Mouse (Mus musculus) limb, embryonic 14.5 days (tissue): ENCODE results near the gene Hspa8. TPM values are rescaled to one million over a fixed set of nuclear protein-coding genes. Genes with fewer than 3 reads are reported as not detected.
A peak's percentile ranks its signal among the peaks of the same experiment; 100 is the strongest.
"Not testable (repeated sequence)": the region's sequence is repeated elsewhere in the genome, so short reads cannot be mapped to it uniquely, and the experiment has no call there.

Experiments
- ATAC-seq: fragments of 200-750 bp; cut with Nextera tagmentation; 2 replicates; pipeline ENCODE4 v1.8.0; 2017; ENCODE audit warnings: low read depth, moderate number of reproducible peaks, moderate TSS enrichment; ENCODE audit not compliant: low FRiP score
- DNase-seq: peaks from one replicate; pipeline ENCODE4 v3.0.0-alpha.2; 2015; ENCODE audit warnings: low spot score
- H3K27ac ChIP-seq: fragments of 300-500 bp; sonication (generic); replicated peaks from 2 replicates; pipeline ENCODE4 v1.5.1; 2014; ENCODE audit warnings: low read depth, mild to moderate bottlenecking, low read length, moderate library complexity, mixed read lengths
- H3K27me3 ChIP-seq: fragments of 300-500 bp; sonication (generic); 2 replicates; pipeline ENCODE4 v1.6.1; 2014; ENCODE audit warnings: low read length, mixed read lengths; ENCODE audit not compliant: control insufficient read depth, insufficient read depth
- H3K36me3 ChIP-seq: fragments of 300-500 bp; sonication (generic); 2 replicates; pipeline ENCODE4 v1.6.1; 2014; ENCODE audit warnings: mild to moderate bottlenecking, low read length, moderate library complexity, mixed read lengths; ENCODE audit not compliant: control insufficient read depth, insufficient read depth
- H3K4me1 ChIP-seq: fragments of 300-500 bp; sonication (generic); 2 replicates; pipeline ENCODE4 v1.6.1; 2014; ENCODE audit warnings: antibody characterized with exemption, low read length, mixed read lengths; ENCODE audit not compliant: control insufficient read depth, insufficient read depth
- H3K4me2 ChIP-seq: fragments of 300-500 bp; sonication (generic); replicated peaks from 2 replicates; pipeline ENCODE4 v1.6.1; 2014; ENCODE audit warnings: low read depth, mild to moderate bottlenecking, low read length, moderate library complexity; ENCODE audit not compliant: severe bottlenecking
- H3K4me3 ChIP-seq: fragments of 300-500 bp; sonication (generic); replicated peaks from 2 replicates; pipeline ENCODE4 v1.5.1; 2014; ENCODE audit warnings: low read length
- H3K9ac ChIP-seq: fragments of 300-500 bp; sonication (generic); 2 replicates; pipeline ENCODE4 v1.6.1; 2014; ENCODE audit warnings: mild to moderate bottlenecking, low read depth, low read length, moderate library complexity; ENCODE audit not compliant: severe bottlenecking
- H3K9me3 ChIP-seq: fragments of 300-500 bp; sonication (generic); 2 replicates; pipeline ENCODE4 v1.6.1; 2016; ENCODE audit warnings: low read length; ENCODE audit not compliant: control insufficient read depth
- POLR2A ChIP-seq: fragments of 200-500 bp; IDR thresholded peaks from 2 replicates; pipeline ENCODE4 v1.8.0; 2012; ENCODE audit warnings: inconsistent platforms, mild to moderate bottlenecking, moderate library complexity, borderline replicate concordance; ENCODE audit not compliant: insufficient read depth, insufficient read length; ENCODE audit errors: extremely low read depth
- WGBS: fragments of 180-500 bp; shearing (Covaris S2); extraction: QIAGEN DNeasy Blood & Tissue Kit; methylation state at CpG from one replicate; pipeline ENCODE4 v1.1.7; 2014; 5-methylcytosine and 5-hydroxymethylcytosine counted together
- polyA plus RNA-seq, 2 experiments: library from polyadenylated mRNA; depleted of rRNA in 1 of 2; stranded (reverse) in 1 of 2; unstranded in 1 of 2; fragments of >200 nt; fragmentation: Nextera tagmentation in 1 of 2; extraction: Ambion mirVana in 1 of 2; gene quantifications; 2 replicates each; pipeline versions ENCODE4 v1.2.1 to v1.2.3; 2012 to 2014

Hspa8 gene
- polyA plus RNA-seq, 2 experiments: 2,023 to 2,115 TPM

GRCm38 (mm10) chr9:40799837-40800501 lies 815 bp upstream of the Hspa8 start:
- Histone ChIP-seq H3K4me1 (peaks cover 23% of the 10 kb centered on the region; the same call in 1 of the 2 replicates), H3K4me3 (peak overlapping the region; percentile 83), H3K36me3 (peaks cover 24% of the 10 kb centered on the region), H3K4me2 (peak overlapping the region; percentile 92), H3K9me3 (no peaks in the 10 kb centered on the region), H3K9ac (peak overlapping the region; percentile 81), H3K27ac (peak overlapping the region; percentile 98), H3K27me3 (no peaks in the 10 kb centered on the region)
- DNase-seq (peak; percentile 81), ATAC-seq (no peak)
- peak; percentile 67; the same call in 1 of the 2 replicates for TF ChIP-seq POLR2A
- under 1% methylated on average over 30 of the region's 30 CpGs for WGBS

GRCm38 (mm10) chr9:40801614-40802532 lies 1.1 kb downstream of the Hspa8 start:
- peak; percentile 0; the same call in 1 of the 2 replicates for ATAC-seq
- Histone ChIP-seq H3K36me3 (peaks cover 43% of the 10 kb centered on the region), H3K4me2 (peak overlapping the region; percentile 59)

GRCm38 (mm10) chr9:40802533-40802875 lies 1.7 kb downstream of the Hspa8 start:
- Histone ChIP-seq H3K4me1 (peaks cover 38% of the 10 kb centered on the region), H3K4me3 (peak overlapping the region; percentile 83), H3K4me2 (peak overlapping the region; percentile 59), H3K9ac (peak overlapping the region; percentile 96), H3K36me3 (peaks cover 48% of the 10 kb centered on the region)
- ATAC-seq, H3K27ac ChIP-seq, DNase-seq, H3K27me3 ChIP-seq, H3K9me3 ChIP-seq: not testable (repeated sequence)
- 4% methylated on average over 8 of the region's 8 CpGs for WGBS

More at GRCm38 (mm10) chr9:40801614-40802532, 1.1 kb downstream of the Hspa8 start:
- H3K9me3 ChIP-seq, H3K27me3 ChIP-seq: not testable (repeated sequence)
- peak; percentile 66 for DNase-seq
- Histone ChIP-seq H3K9ac (peak overlapping the region; percentile 96), H3K4me3 (peak overlapping the region; percentile 83), H3K4me1 (peaks cover 32% of the 10 kb centered on the region), H3K27ac (peak overlapping the region; percentile 86)
- under 1% methylated on average over 20 of the region's 28 CpGs for WGBS

- H3K9me3 ChIP-seq, H3K27me3 ChIP-seq, H3K27ac ChIP-seq, H3K9ac ChIP-seq, ATAC-seq, H3K4me3 ChIP-seq, H3K4me2 ChIP-seq, DNase-seq: not testable (repeated sequence)
- Histone ChIP-seq H3K36me3 (peaks cover 48% of the 10 kb centered on the region), H3K4me1 (peaks cover 29% of the 10 kb centered on the region)
- 73% methylated on average over 3 of the region's 3 CpGs for WGBS
Observed at GRCm38 (mm10) chr9:40804576-40804975, 3.8 kb downstream of the Hspa8 start.

- Histone ChIP-seq H3K4me2 (peak overlapping the region; percentile 10; the same call in 1 of the 2 replicates), H3K27me3 (no peaks in the 10 kb centered on the region), H3K9ac (no peak overlapping the region), H3K4me1 (peaks cover 27% of the 10 kb centered on the region), H3K27ac (no peak overlapping the region), H3K4me3 (no peak overlapping the region), H3K36me3 (peaks cover 50% of the 10 kb centered on the region), H3K9me3 (no peaks in the 10 kb centered on the region)
- no peak for ATAC-seq
- TF ChIP-seq POLR2A: no peak
- peak; percentile 83 for DNase-seq
- WGBS: 25% methylated on average over 2 of the region's 2 CpGs
Observed at GRCm38 (mm10) chr9:40805263-40805662, 4.5 kb downstream of the Hspa8 start.
